In the genomic region with DNA sequence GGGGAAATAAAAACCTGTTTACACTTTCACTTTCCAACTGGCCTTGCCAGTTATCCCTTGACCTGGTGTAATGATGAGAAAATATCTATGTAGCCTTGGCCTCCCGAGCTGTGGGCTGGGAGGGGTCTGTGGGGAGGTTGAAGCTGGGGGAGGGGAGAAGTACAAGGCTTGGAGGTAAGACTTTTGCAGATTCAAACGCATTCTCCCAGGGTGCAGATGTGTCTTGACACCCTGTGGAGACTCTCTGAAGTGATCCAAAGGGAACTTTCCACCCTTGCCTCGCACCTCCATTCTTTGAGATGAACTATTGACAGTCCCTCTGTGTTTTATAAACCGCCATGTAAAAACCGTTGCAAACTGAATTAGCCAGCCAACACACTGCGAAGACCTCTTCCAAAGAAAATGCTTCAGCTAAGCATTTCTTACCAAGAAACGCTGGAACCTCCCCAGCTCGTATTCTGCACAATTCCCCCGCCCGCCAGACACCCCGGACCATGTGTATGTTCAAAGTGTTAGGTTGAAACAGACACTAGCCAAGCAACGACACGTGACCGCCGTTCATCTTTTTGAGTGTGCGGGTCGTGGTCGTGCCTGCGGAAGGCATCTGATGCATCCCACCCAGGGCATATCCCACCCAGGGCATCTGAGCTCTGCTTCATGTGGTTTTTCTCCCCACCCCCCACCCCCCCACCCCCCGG, we compare ENCODE assay signal across 9 mouse cellular contexts.
DNase-seq lines count a peak whose midpoint lies in the region; ATAC-seq and TF ChIP-seq lines count a peak whose summit lies in the region.
"Had no signal": no experiment of that assay in that cellular context is flagged by ENCODE, and none has a peak within 500 bp of the region (broad histone marks: within the 10 kb centered on the region; RNA-seq: fewer than 3 reads in every experiment).

No protein-coding gene starts in this region.

- H3K9me3 ChIP-seq in ES-Bruce4 (replicated peaks; ENCODE audit: control insufficient read depth, insufficient read depth, low read length, poor library complexity, severe bottlenecking) = no peaks in the 10 kb centered on the region
- H3K9me3 ChIP-seq in hindbrain, embryonic 10.5 days = no peaks in the 10 kb centered on the region
- no peaks in the 10 kb centered on the region for H3K9me3 ChIP-seq in liver, postnatal 0 days (ENCODE audit: low read length)
- H3K9me3 ChIP-seq: heart, embryonic 10.5 days had no signal

- no peak overlapping the region for H3K9ac ChIP-seq in ES-Bruce4 (ENCODE audit: low read depth, poor library complexity, severe bottlenecking)
- no peak overlapping the region for H3K9ac ChIP-seq in liver, postnatal 0 days (replicated peaks)

- H3K4me1 ChIP-seq in ES-Bruce4 (ENCODE audit: control insufficient read depth, insufficient read depth, low read length) = no peaks in the 10 kb centered on the region
- peaks cover 20% of the 10 kb centered on the region for H3K4me1 ChIP-seq in hindbrain, embryonic 10.5 days (replicated peaks)
- no peaks in the 10 kb centered on the region; the same call in 1 of the 2 replicates for H3K4me1 ChIP-seq in liver, postnatal 0 days (ENCODE audit: insufficient read depth)

- no peak overlapping the region for H3K27ac ChIP-seq in gastrocnemius, adult 2 months
- no peak overlapping the region for H3K27ac ChIP-seq in ES-Bruce4 (ENCODE audit: insufficient read depth, low read length)
- no peak overlapping the region for H3K27ac ChIP-seq in hindbrain, embryonic 10.5 days
- H3K27ac ChIP-seq in liver, postnatal 0 days (ENCODE audit: low read depth) = no peak overlapping the region
- H3K27ac ChIP-seq: heart, embryonic 10.5 days had no signal

- TF ChIP-seq POLR2A in ES-Bruce4 (IDR thresholded peaks at IDR 0.05; ENCODE audit: insufficient read depth, low read length) = no peak

- H3K4me3 ChIP-seq in gastrocnemius, adult 2 months = peak overlapping the region; percentile 63
- 0 out of 2 replicates have a peak overlapping the region, but pooled peaks have one; percentile 9 for H3K4me3 ChIP-seq in ES-Bruce4 (ENCODE audit: low read depth, low read length)
- H3K4me3 ChIP-seq in hindbrain, embryonic 10.5 days = peak overlapping the region; percentile 4; the same call in 1 of the 2 replicates
- no peak overlapping the region for H3K4me3 ChIP-seq in liver, postnatal 0 days (ENCODE audit: low read depth, low read length)
- H3K4me3 ChIP-seq: heart, embryonic 10.5 days had no signal

- no peak for DNase-seq in gastrocnemius, adult 2 months
- DNase-seq in gastrocnemius, adult 18-20 months (ENCODE audit: low spot score) = no peak
- DNase-seq in hindbrain, embryonic 10.5 days (ENCODE audit: low spot score) = peak; percentile 32
- no peak for DNase-seq in liver, postnatal 0 days
- no peak for DNase-seq in gastrocnemius, postnatal 25 days
- no peak for DNase-seq in cerebellum, postnatal 36 days

- no peak for TF ChIP-seq CTCF in gastrocnemius, adult 2 months (IDR thresholded peaks at IDR 0.05)
- no peak for TF ChIP-seq CTCF in ES-Bruce4 (IDR thresholded peaks at IDR 0.05; ENCODE audit: low read depth, low read length)
- TF ChIP-seq CTCF in liver, postnatal 0 days (IDR thresholded peaks at IDR 0.05; ENCODE audit: low read depth) = no peak

- H3K36me3 ChIP-seq in ES-Bruce4 (ENCODE audit: control insufficient read depth, insufficient read depth, low read length, poor library complexity, severe bottlenecking) = no peaks in the 10 kb centered on the region
- no peaks in the 10 kb centered on the region for H3K36me3 ChIP-seq in hindbrain, embryonic 10.5 days
- no peaks in the 10 kb centered on the region for H3K36me3 ChIP-seq in liver, postnatal 0 days (replicated peaks; ENCODE audit: insufficient read depth, low read length)
- H3K36me3 ChIP-seq: heart, embryonic 10.5 days had no signal

- intact Hi-C loops in gastrocnemius, adult 2 months (cut with DNase I) = loop anchor here (10.0 kb wide), 1 partner anchor 1056 kb away; no protein-coding TSS in a partner anchor

- 36% methylated on average over 20 of the region's 20 CpGs for WGBS in hindbrain, embryonic 10.5 days
- WGBS in liver, postnatal 0 days (ENCODE audit: insufficient replicate concordance) = 51% methylated on average over 20 of the region's 20 CpGs

- peak overlapping the region; percentile 54 for H3K4me2 ChIP-seq in liver, postnatal 0 days (ENCODE audit: low read depth, low read length)

- no peak for TF ChIP-seq EP300 in ES-Bruce4 (IDR thresholded peaks at IDR 0.05; ENCODE audit: insufficient read depth, low read depth, low read length)
- no peak for TF ChIP-seq EP300 in liver, postnatal 0 days (IDR thresholded peaks at IDR 0.05; ENCODE audit: low read depth)

- ATAC-seq in liver, postnatal 0 days = no peak; the same call in 1 of the 2 replicates
- ATAC-seq in monocyte, adult 5-6 weeks (replicated peaks; ENCODE audit: insufficient number of reproducible peaks, low FRiP score, low TSS enrichment, poor library complexity, severe bottlenecking) = no peak

- no peaks in the 10 kb centered on the region for H3K27me3 ChIP-seq in ES-Bruce4 (ENCODE audit: control insufficient read depth, insufficient read depth, low read length, poor library complexity, severe bottlenecking)
- H3K27me3 ChIP-seq in hindbrain, embryonic 10.5 days (ENCODE audit: insufficient read depth, poor library complexity, severe bottlenecking) = peaks cover 7% of the 10 kb centered on the region
- H3K27me3 ChIP-seq in liver, postnatal 0 days (ENCODE audit: insufficient read depth, low read length) = no peaks in the 10 kb centered on the region
